Mouse (Mus musculus): ENCODE measurements around the gene AA467197. TPM values are rescaled to one million over a fixed set of nuclear protein-coding genes. Genes with fewer than 3 reads are reported as not detected.

Gene AA467197
- total RNA-seq (2023), result 100 to 1,000 TPM; 179 to 204 TPM

DNA sequence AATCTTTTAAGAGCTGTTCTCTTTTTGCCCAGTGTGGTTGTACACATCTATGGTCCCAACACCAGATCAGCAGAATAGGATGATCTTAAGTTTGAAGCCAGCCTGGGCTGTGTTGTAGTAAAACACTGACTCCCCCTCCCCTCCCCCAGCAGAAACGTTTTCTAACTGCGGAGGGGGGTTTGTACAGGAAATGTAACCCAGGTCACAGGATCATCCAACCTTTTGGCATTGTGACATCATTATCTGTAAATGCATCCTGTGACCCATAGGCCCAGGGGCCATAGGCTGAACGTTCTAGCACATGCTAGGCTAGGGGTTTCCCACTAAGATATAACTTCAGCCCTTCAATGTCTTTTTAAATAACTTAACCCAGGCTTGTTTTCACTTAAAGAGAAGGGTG, at the start of gene AA467197:
Gene AA467197, plus strand, starts transcription at position 301 of the 400 bp plus-strand sequence.

DNA sequence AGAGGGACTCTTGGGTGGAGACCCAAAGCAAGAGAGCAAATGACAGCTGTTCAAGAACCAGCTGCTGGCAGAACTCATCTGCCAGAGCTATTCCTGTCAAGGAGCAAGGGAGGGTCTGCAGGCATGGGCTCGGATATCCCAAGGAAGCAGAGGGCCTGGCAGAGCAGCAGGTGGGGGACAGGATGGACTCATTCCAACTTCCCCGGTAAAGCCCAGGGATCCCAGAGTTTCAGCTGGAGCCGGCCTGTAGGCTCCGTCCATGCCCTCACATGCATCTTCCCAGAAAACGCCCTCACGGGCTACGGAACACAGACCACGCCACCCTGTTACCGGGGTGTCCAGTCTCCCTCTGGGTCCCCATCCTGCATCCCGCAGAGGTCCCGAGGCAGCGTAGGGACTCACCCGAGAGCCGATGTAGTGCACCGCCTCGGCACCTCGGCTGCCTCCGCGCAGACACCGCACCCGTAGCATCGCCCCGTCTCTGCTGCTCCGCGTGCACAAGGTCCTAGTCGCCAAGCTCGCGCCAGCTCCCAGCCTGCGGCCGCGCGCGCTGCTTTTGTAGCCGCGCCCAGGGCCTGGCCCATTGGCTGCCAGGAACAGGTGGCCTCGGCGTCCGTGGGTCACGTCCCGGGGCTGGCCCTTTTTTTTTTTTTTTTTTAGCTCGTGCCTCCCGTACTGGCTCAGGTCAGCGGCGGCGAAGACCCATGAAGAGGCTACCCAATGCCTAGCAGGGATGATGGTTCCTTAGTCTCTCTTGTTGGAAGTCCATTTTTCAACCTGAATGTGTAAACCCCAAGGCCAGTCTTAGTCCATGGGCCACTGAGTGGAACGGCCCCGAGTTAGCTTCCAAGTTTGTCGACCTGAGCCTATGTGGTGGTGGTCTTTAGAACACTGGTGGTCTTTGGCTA, 25.8 kb upstream of the AA467197 start, which contains the start of gene Gatm:
Gene Gatm, minus strand, starts transcription at position 558 of the 908 bp plus-strand sequence.

Other genes starting within 250 kb of the AA467197 start
- 10 to 100 TPM; 38.5 to 43.5 TPM for gene Slc28a2, start 210.5 kb upstream of the AA467197 start, total RNA-seq (2023)
- gene Gm14085, start 152.0 kb upstream of the AA467197 start, total RNA-seq (2023), result 1 to 10 TPM; 4.4 to 5.8 TPM
- gene Gatm, start 25.7 kb upstream of the AA467197 start, total RNA-seq (2023), result 10 to 100 TPM; 35.0 to 36.1 TPM
- under 1 TPM; 0.33 to 0.53 TPM for gene Slc30a4, start 65.7 kb downstream of the AA467197 start, total RNA-seq (2023)
- 10 to 100 TPM; 15.8 to 27.8 TPM for gene Bloc1s6, start 101.5 kb downstream of the AA467197 start, total RNA-seq (2023)
- 100 to 1,000 TPM; 164 to 170 TPM for gene Sqor, start 128.3 kb downstream of the AA467197 start, total RNA-seq (2023)

All from neutrophil, adult 59 days (primary cell).